Mouse (Mus musculus) right cerebral cortex, adult 2 months (tissue): Measurements from ENCODE around the gene Fgf18.
A peak's percentile ranks its signal among the peaks of the same experiment; 100 is the strongest.

Experiments
- DNase-seq, 2 experiments: peaks; one replicate each; pipeline ENCODE4 v3.0.0; 2021 to 2022; ENCODE audit warnings: low spot score in 2 of 2

Gene Fgf18

DNA sequence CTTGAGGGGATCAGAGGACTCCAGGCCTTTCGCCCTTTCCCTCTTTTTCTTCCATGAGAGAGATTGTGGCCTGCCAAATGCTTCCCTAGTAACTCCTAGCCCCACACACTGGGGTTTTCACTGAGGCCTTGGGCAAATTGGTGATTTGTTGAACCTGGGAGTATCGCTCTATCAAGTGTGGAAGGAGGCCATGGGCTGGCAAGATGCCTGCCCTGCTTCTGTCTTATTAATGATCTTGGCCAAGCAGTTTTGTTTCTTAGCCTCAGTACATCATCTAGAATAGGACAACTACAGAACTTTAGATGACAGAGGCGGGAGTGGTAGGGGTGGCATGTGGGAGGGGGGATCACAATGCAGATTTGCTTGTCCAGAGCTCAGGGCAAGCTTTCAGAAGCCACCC, 31.4 kb downstream of the Fgf18 start:
- DNase-seq = no peak

DNA sequence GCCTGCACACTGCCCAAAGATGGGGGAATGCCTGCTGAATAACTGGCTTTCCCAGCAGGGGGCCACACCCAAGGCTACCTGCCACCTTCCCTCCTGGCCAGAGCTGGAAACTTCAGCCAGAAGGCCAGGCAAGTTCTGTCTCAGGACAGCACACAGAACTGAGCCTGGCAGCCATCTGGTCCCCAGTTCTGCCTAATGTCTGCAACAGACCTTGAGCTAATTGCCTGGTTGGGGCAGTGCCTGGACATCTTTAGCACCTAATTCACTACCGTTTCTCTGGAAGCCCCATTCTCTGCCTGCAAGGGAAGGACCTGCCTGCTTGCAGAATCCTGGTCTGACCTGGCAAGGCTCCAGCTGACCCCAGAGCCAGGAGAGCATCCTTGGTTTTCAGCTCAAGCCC, 34.8 kb downstream of the Fgf18 start:
- DNase-seq = no peak

- DNase-seq = no peak
Observed at GRCm38 (mm10) chr11:33110111-33110510, 37.1 kb downstream of the Fgf18 start.

- no peak for DNase-seq
Observed at GRCm38 (mm10) chr11:33107540-33107939, 39.7 kb downstream of the Fgf18 start.

DNA sequence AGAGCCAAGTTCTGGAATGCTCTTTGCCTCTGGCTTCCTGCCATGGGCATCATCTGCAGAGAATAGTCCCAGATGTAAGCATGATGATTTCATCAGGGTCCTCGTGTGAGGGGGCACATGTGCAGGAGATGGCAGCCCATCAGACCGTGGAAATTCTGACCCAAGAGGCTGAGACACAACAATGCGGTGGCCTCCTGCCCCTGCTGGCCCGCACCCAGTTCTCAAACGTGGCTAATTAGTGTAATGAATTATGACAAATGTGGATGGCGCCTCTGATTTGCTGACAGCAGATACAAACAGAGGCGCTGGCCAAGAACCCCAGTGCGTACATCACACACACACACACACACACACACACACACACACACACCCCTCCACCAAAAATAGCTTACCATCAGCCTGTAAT, 42.3 kb downstream of the Fgf18 start:
- no peak for DNase-seq

- no peak for DNase-seq
Observed at GRCm38 (mm10) chr11:33103291-33103943, 43.8 kb downstream of the Fgf18 start.

- no peak for DNase-seq
Observed at GRCm38 (mm10) chr11:33100027-33100507, 47.1 kb downstream of the Fgf18 start.

- DNase-seq = no peak
Observed at GRCm38 (mm10) chr11:33099425-33099824, 47.8 kb downstream of the Fgf18 start.

DNA sequence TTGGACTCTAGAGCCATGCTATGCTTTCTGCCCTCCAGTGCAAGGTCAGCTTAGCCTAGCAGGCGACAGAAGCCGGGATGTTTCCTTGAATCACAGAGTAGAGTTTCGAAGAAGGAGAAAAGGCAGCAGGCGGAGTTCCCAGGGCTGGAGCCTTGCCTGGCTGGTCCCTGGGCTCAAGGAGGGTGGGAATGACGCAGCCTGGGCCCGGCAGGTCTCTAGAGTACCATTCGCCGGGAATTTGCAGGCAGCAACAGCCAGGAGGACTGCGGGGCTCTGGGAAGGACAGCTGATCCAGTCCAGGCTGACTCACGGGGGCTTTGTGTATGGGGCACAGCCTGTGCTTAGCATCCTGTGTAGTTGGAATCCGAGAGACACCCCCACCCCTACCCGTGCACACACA, 48.8 kb downstream of the Fgf18 start:
- no peak for DNase-seq

DNA sequence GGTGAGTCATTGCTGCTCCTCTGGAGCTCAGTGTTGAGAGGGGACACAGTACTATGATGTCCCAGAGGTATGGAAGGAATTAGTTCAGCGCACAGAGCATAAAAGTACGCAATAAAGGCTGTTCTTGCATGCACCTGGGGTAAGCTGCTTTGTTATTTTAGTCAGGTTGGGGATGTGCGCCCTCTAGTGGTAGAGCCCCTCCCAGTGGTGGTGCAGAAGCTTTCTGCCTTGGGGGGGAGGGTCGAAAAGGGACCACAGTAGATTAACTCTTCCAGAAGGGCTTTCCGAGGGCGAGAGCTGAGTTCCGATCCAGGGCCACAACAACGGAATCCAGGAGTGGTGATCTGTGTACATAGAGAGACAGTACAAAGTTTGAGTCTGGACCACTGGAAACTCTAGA, 49.3 kb downstream of the Fgf18 start:
- DNase-seq = peak; percentile 61 to 64

GRCm38 (mm10) chr11:33089856-33090255, 57.3 kb downstream of the Fgf18 start:
- peak; percentile 27 to 38 for DNase-seq

DNA sequence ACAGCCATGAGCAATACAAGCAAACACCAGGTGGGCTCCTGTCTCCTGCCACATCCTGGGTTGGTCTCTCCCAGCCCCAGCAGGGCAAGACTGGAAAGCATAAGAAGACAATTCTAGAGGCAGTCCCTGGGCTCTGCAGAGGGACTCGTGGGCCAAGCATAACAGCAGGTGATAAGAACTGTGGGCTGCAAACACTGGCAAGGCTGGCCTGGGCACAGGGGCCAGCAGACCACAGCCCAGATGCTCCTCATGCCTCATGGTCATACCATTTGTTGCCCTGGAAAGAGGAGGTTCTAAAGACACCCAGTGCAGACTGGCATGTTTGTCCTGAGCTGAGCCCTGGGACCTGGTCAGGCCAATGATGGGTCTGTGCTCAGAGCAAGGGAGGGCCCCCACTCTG, 59.0 kb downstream of the Fgf18 start:
- no peak for DNase-seq

DNA sequence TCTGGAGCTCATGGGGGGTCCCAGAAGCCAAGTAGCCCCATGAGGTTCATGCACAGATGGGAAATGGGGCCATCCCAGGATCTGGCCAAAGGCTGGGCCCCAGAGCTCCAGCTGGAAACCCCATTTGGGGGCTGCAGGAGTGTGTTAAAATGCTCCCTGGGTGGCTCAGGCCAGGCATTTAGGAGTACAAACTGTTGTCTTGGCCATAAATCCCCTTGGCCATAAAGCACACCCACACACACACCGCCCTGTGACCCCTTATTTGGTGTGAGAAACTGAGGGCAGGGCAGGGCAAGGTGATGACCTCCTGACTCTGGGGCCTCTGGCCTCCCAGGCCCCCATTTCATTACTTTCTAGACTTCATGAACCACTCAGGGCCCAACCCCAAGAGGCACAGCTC, 61.2 kb downstream of the Fgf18 start:
- no peak for DNase-seq

DNA sequence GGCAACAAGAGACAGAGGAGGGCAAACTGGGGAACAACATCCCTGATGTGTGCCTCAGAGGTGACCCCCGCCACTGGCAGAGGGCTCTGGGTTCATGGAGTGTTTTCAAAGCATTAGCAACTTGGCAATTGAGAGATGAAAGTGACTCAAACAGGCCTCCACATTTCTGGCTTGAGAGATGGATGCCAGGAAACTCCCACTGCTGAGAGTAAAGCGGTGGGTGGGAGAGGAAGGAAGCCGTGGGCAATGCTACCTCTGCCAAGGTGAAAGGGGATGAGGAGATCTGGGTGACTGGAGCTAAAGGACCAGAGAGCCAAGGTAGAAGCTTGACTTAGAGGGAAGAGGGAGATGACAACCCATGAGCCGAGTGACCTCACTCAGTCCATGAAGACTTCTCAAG, 61.7 kb downstream of the Fgf18 start:
- DNase-seq = peak in 1 of 2 experiments; percentile 36

- DNase-seq = no peak
Observed at GRCm38 (mm10) chr11:33085054-33085453, 62.1 kb downstream of the Fgf18 start.

DNA sequence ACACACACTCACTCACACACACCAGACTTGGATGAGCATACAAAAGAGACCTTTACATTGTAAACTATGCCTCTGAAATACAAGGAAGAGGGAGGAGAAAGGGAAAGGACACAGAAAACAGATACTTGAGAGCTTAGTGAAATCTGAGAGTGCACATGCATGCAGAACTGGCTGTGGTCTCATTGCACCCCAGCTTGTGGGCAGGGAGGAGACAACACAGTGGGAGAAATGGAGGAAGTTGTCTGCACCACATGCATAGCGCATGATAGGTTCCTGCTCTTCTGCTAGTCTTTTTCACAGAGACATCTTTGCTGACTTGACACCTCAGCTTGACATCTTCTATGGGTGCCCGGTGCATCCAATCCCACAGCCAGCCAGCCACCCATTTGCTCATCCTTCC, 63.2 kb downstream of the Fgf18 start:
- no peak for DNase-seq

DNA sequence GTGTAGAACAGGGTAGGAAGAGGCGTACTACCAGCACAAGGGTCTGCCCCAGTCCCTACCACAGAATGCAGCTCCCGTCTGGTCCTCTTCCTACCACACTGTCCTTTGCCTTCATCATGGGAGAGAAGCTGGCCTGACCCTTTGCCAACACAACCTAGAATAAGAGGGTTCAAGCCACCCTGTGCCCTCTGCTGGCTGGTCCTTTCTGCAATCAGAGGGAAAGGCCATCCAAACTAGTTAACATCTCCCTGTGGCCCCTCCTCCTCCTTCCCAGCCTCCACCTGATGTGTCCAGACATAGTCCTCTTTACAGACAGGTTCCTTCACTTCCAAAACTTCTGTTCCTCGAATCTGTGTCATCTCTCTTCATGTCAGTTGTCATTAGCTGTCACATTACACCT, 66.0 kb downstream of the Fgf18 start:
- DNase-seq = no peak

GRCm38 (mm10) chr11:33080046-33080808, 67.0 kb downstream of the Fgf18 start:
- peak in 1 of 2 experiments; percentile 17 for DNase-seq

- no peak for DNase-seq
Observed at GRCm38 (mm10) chr11:33079424-33079823, 67.8 kb downstream of the Fgf18 start.

DNA sequence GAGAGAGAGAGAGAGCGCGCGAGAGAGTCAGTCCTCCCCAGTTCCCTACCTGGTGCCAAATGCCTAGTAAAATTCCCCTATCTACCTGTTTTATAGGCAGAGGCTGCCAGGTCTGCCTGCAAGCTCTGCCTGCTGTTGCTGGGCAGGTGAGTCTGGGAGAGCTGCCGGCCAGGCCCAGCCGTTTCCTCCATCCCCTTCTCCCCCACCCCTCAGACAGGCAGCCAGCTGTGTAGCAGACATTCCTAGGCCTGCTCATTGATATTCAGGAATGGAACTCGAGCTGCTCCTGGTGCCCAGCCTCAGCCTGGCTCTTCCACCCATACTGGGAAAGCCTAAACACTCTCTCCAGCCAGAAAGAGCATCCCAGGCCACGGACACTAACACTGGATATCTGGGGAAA, 69.2 kb downstream of the Fgf18 start:
- DNase-seq = no peak

- peak; percentile 37 to 63 for DNase-seq
Observed at GRCm38 (mm10) chr11:33075293-33075692, 71.9 kb downstream of the Fgf18 start.

DNA sequence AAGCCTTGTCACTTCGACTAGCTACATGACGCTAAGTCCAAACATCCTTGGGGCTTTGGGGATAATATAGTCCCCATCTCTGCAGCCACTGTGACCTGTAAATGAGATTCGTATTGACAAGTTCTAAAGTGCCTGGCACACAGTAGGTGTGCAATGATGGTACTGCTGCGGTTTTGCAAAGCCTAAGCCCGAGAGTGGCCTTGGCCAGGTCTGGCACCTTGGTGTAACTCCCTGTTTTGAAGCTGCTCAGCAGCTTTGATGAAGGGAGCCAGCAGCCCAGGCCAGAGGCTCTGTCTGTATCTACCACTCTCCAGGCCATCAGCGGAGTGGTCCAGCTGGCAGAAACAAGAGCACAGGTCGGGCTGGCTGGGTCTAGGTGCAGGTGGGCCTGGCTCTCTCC, 72.7 kb downstream of the Fgf18 start:
- DNase-seq = no peak

GRCm38 (mm10) chr11:33071358-33071922, 75.8 kb downstream of the Fgf18 start:
- DNase-seq = no peak
